Mouse (Mus musculus) stomach, postnatal 0 days (tissue): Measurements from ENCODE around the gene Col4a4.

Source experiments
- CTCF ChIP-seq: IDR thresholded peaks from 2 replicates; pipeline ENCODE4 v1.5.1; 2016; ENCODE audit warnings: antibody characterized with exemption, low read depth, mild to moderate bottlenecking, moderate library complexity
- EP300 ChIP-seq: optimal IDR thresholded peaks from 2 replicates; pipeline ENCODE3; 2016; ENCODE audit warnings: antibody characterized with exemption

- no peak for TF ChIP-seq CTCF
- TF ChIP-seq EP300: no peak
Observed at GRCm38 (mm10) chr1:82627652-82628051, 41.0 kb upstream of the Col4a4 start.
